Mouse (Mus musculus) midbrain, postnatal 0 days (tissue): Measurements from ENCODE around the gene Ccndbp1. TPM values are rescaled to one million over a fixed set of nuclear protein-coding genes. Genes with fewer than 3 reads are reported as not detected.
"Not testable (repeated sequence)": the region's sequence is repeated elsewhere in the genome, so short reads cannot be mapped to it uniquely, and the experiment has no call there.

Source experiments
- ATAC-seq: fragments of 200-750 bp; cut with Nextera tagmentation; 2 replicates; pipeline ENCODE4 v1.8.0; 2017; ENCODE audit warnings: moderate number of reproducible peaks, mild to moderate bottlenecking, moderate TSS enrichment, moderate library complexity; ENCODE audit not compliant: low FRiP score
- DNase-seq: peaks from one replicate; pipeline ENCODE4 v3.0.0-alpha.2; 2015; ENCODE audit warnings: low spot score
- H3K27ac ChIP-seq: fragments of 300-500 bp; sonication (generic); 2 replicates; pipeline ENCODE4 v1.5.1; 2014; ENCODE audit warnings: low read depth, mild to moderate bottlenecking, low read length, mixed read lengths
- H3K27me3 ChIP-seq: fragments of 300-500 bp; sonication (generic); 2 replicates; pipeline ENCODE4 v1.6.1; 2014; ENCODE audit warnings: low read length, control low read depth, mixed read lengths; ENCODE audit not compliant: insufficient read depth
- H3K36me3 ChIP-seq: fragments of 300-500 bp; sonication (generic); 2 replicates; pipeline ENCODE4 v1.6.1; 2014; ENCODE audit warnings: low read length, control low read depth, mixed read lengths; ENCODE audit not compliant: insufficient read depth
- H3K4me1 ChIP-seq: fragments of 300-500 bp; sonication (generic); 2 replicates; pipeline ENCODE4 v1.6.1; 2014; ENCODE audit warnings: mild to moderate bottlenecking, control low read depth, antibody characterized with exemption, low read length, mixed read lengths; ENCODE audit not compliant: insufficient read depth
- H3K4me2 ChIP-seq: fragments of 300-500 bp; sonication (generic); 2 replicates; pipeline ENCODE4 v1.6.1; 2014; ENCODE audit warnings: low read depth, mild to moderate bottlenecking, low read length, mixed read lengths; ENCODE audit not compliant: poor library complexity, severe bottlenecking
- H3K4me3 ChIP-seq: fragments of 300-500 bp; sonication (generic); 2 replicates; pipeline ENCODE4 v1.5.1; 2014; ENCODE audit warnings: low read depth, mild to moderate bottlenecking, low read length, moderate library complexity
- H3K9ac ChIP-seq: fragments of 300-500 bp; sonication (generic); replicated peaks from 2 replicates; pipeline ENCODE4 v1.6.1; 2014; ENCODE audit warnings: mild to moderate bottlenecking, low read length, moderate library complexity, mixed read lengths; ENCODE audit not compliant: poor library complexity, severe bottlenecking
- H3K9me3 ChIP-seq: fragments of 300-500 bp; sonication (generic); 2 replicates; pipeline ENCODE4 v1.6.1; 2016; ENCODE audit warnings: low read length, control low read depth
- CTCF ChIP-seq: IDR thresholded peaks from 2 replicates; pipeline ENCODE4 v1.5.1; 2016; ENCODE audit warnings: antibody characterized with exemption, mild to moderate bottlenecking
- WGBS: fragments of 180-500 bp; shearing (Covaris S2); extraction: QIAGEN DNeasy Blood & Tissue Kit; methylation state at CpG from one replicate; pipeline ENCODE4 v1.1.7; 2014; 5-methylcytosine and 5-hydroxymethylcytosine counted together
- polyA plus RNA-seq: library from polyadenylated mRNA; unstranded; fragments of >200 nt; fragmentation: Nextera tagmentation; extraction: Ambion mirVana; gene quantifications from 2 replicates; pipeline ENCODE4 v1.2.1, GENCODE M21; 2015
- total RNA-seq: library from RNA; depleted of rRNA; stranded (reverse); fragments of >200 nt; gene quantifications from 2 replicates; pipeline ENCODE4 v1.2.3, GENCODE M21; 2014

Gene Ccndbp1
- total and polyA plus RNA-seq, 2 experiments from 2014 or later, result 51.9 to 77.8 TPM

GRCm38 (mm10) chr2:121016226-121016625 is 8.0 kb downstream of the Ccndbp1 start:
- ATAC-seq (no peak), DNase-seq (no peak)
- Histone ChIP-seq H3K27ac (no peak overlapping the region), H3K9ac (no peak overlapping the region), H3K9me3 (no peaks in the 10 kb centered on the region), H3K4me3 (no peak overlapping the region), H3K36me3 (peaks cover 23% of the 10 kb centered on the region), H3K27me3 (no peaks in the 10 kb centered on the region), H3K4me2 (no peak overlapping the region), H3K4me1 (no peaks in the 10 kb centered on the region)
- TF ChIP-seq CTCF, result no peak
- 87% methylated on average over 9 of the region's 9 CpGs for WGBS

- Histone ChIP-seq H3K9me3 (no peaks in the 10 kb centered on the region), H3K9ac (no peak overlapping the region), H3K4me1 (no peaks in the 10 kb centered on the region), H3K27me3 (no peaks in the 10 kb centered on the region), H3K4me3 (no peak overlapping the region), H3K36me3 (peaks cover 23% of the 10 kb centered on the region), H3K27ac (no peak overlapping the region), H3K4me2 (no peak overlapping the region)
- ATAC-seq (no peak), DNase-seq (no peak)
- 100% methylated on average over 1 of the region's 1 CpGs for WGBS
- TF ChIP-seq CTCF, result no peak
Measured at GRCm38 (mm10) chr2:121017151-121017550, 8.9 kb downstream of the Ccndbp1 start.

- H3K27me3 ChIP-seq, result no peaks in the 10 kb centered on the region
- H3K4me1 ChIP-seq, result no peaks in the 10 kb centered on the region
- H3K4me2 ChIP-seq, result no peak overlapping the region
- no peak overlapping the region for H3K9ac ChIP-seq
- no peak for TF ChIP-seq CTCF
- H3K9me3 ChIP-seq, result no peaks in the 10 kb centered on the region
- no peak overlapping the region for H3K4me3 ChIP-seq
- DNase-seq (no peak), ATAC-seq (no peak)
- H3K27ac ChIP-seq, result no peak overlapping the region
- WGBS, result 76% methylated on average over 5 of the region's 5 CpGs
- H3K36me3 ChIP-seq, result peaks cover under 1% of the 10 kb centered on the region; the same call in 1 of the 2 replicates
Measured at GRCm38 (mm10) chr2:121022918-121023317, 14.7 kb downstream of the Ccndbp1 start.

- no peak for TF ChIP-seq CTCF
- no peak within 1 kb of the TSS for H3K27ac ChIP-seq
- 74% methylated on average over 5 of the region's 5 CpGs for WGBS
Measured at GRCm38 (mm10) chr2:121036733-121037341, 28.6 kb downstream of the Ccndbp1 start, which contains the start of gene Epb42. TSS of gene Epb42 (minus strand) at chr2:121037072.

GRCm38 (mm10) chr2:121038851-121039250 is 30.6 kb downstream of the Ccndbp1 start:
- H3K4me1 ChIP-seq, H3K4me3 ChIP-seq, H3K9ac ChIP-seq, H3K27ac ChIP-seq, DNase-seq, ATAC-seq, H3K4me2 ChIP-seq, H3K9me3 ChIP-seq, H3K36me3 ChIP-seq, H3K27me3 ChIP-seq: not testable (repeated sequence)
- WGBS, result 100% methylated on average over 1 of the region's 1 CpGs

More at GRCm38 (mm10) chr2:121036733-121037341, 28.6 kb downstream of the Ccndbp1 start, which contains the start of gene Epb42:
- Histone ChIP-seq H3K9ac (no peak within 1 kb of the TSS), H3K4me3 (no peak within 1 kb of the TSS), H3K9me3 (no peaks in the 10 kb centered on the region), H3K4me1 (no peaks in the 10 kb centered on the region), H3K36me3 (no peaks in the 10 kb centered on the region), H3K4me2 (no peak within 1 kb of the TSS), H3K27me3 (no peaks in the 10 kb centered on the region)
- DNase-seq (no peak), ATAC-seq (no peak)

GRCm38 (mm10) chr2:121039382-121039781 is 31.2 kb downstream of the Ccndbp1 start:
- Histone ChIP-seq H3K27ac (no peak overlapping the region), H3K27me3 (no peaks in the 10 kb centered on the region), H3K36me3 (no peaks in the 10 kb centered on the region), H3K9me3 (no peaks in the 10 kb centered on the region), H3K4me1 (no peaks in the 10 kb centered on the region), H3K9ac (no peak overlapping the region), H3K4me2 (no peak overlapping the region), H3K4me3 (no peak overlapping the region)
- no peak for ATAC-seq
- DNase-seq, result no peak
- WGBS, result 100% methylated on average over 1 of the region's 1 CpGs
- TF ChIP-seq CTCF, result no peak
